Mouse (Mus musculus): ENCODE results near the gene Psmd9.

DNA sequence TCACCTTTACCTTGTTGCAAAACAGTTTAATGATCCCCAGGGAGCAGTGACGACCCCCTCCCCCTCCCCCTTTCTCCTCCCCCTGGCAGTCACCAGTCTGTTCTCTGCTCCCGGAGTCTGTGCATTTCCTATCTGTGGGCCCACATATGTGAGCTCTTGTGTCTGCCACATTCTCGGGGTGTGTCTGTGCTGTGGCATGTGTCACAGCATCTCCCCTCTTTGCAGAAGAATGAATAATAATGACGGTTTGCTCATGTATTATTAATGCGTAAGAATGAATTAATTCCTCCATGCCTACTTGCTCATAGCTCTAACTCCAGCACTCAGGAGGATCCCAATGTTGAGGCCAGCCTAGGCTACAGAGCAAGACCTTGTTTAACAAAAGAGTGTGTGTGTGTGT, 103.7 kb downstream of the Psmd9 start:
- TF ChIP-seq ZC3H11A (IDR thresholded peaks at IDR 0.05; ENCODE audit: borderline replicate concordance, low read depth, low read length): no peak
- TF ChIP-seq HCFC1 (IDR thresholded peaks at IDR 0.05; ENCODE audit: borderline replicate concordance, insufficient read depth, low read length): no peak
- TF ChIP-seq CHD2 (IDR thresholded peaks at IDR 0.05; ENCODE audit: low read depth, low read length): no peak
- no peak for TF ChIP-seq MAFK (IDR thresholded peaks at IDR 0.05; ENCODE audit: insufficient read depth, low read depth, low read length)
- TF ChIP-seq ZNF384 (IDR thresholded peaks at IDR 0.05; ENCODE audit: low read depth, low read length): no peak
